Mouse (Mus musculus) kidney, embryonic 15.5 days (tissue): ENCODE data around the gene Fes. TPM values are rescaled to one million over a fixed set of nuclear protein-coding genes. Genes with fewer than 3 reads are reported as not detected.

ENCODE experiments used
- ATAC-seq: fragments of 200-750 bp; cut with Nextera tagmentation; replicated peaks from 2 replicates; pipeline ENCODE4 v1.8.0; 2017; ENCODE audit warnings: moderate TSS enrichment; ENCODE audit not compliant: low FRiP score
- H3K27ac ChIP-seq: fragments of 300-500 bp; sonication (generic); 2 replicates; pipeline ENCODE4 v1.5.1; 2015; ENCODE audit warnings: mild to moderate bottlenecking, inconsistent platforms
- H3K27me3 ChIP-seq: fragments of 300-500 bp; sonication (generic); 2 replicates; pipeline ENCODE4 v1.6.1; 2015; ENCODE audit warnings: inconsistent platforms
- H3K36me3 ChIP-seq: fragments of 300-500 bp; sonication (generic); 2 replicates; pipeline ENCODE4 v1.6.1; 2015; ENCODE audit warnings: inconsistent platforms
- H3K4me1 ChIP-seq: fragments of 300-500 bp; sonication (generic); 2 replicates; pipeline ENCODE4 v1.6.1; 2015; ENCODE audit warnings: inconsistent platforms
- H3K4me2 ChIP-seq: fragments of 300-500 bp; sonication (generic); 2 replicates; pipeline ENCODE4 v1.6.1; 2015; ENCODE audit warnings: moderate library complexity, mild to moderate bottlenecking, inconsistent platforms
- H3K4me3 ChIP-seq: fragments of 300-500 bp; sonication (generic); replicated peaks from 2 replicates; pipeline ENCODE4 v1.5.1; 2015; ENCODE audit warnings: mild to moderate bottlenecking, inconsistent platforms
- H3K9ac ChIP-seq: fragments of 300-500 bp; sonication (generic); 2 replicates; pipeline ENCODE4 v1.6.1; 2015; ENCODE audit warnings: mild to moderate bottlenecking, inconsistent platforms
- H3K9me3 ChIP-seq: fragments of 300-500 bp; sonication (generic); replicated peaks from 2 replicates; pipeline ENCODE4 v1.6.1; 2016; ENCODE audit warnings: inconsistent platforms
- WGBS: fragments of 180-500 bp; shearing (Covaris S2); methylation state at CpG from one replicate; pipeline ENCODE4 v1.1.7; 2015; ENCODE audit warnings: mixed read lengths; 5-methylcytosine and 5-hydroxymethylcytosine counted together
- polyA plus RNA-seq: library from polyadenylated mRNA; unstranded; fragments of >200 nt; fragmentation: Nextera tagmentation; extraction: Ambion mirVana; gene quantifications from 2 replicates; pipeline ENCODE4 v1.2.1, GENCODE M21; 2015

The Fes gene
- polyA plus RNA-seq, 1 experiment from 2014 or later, result 18.5 TPM

- no peaks in the 10 kb centered on the region for H3K27me3 ChIP-seq
- WGBS, result 88% methylated on average over 3 of the region's 3 CpGs
- no peak overlapping the region for H3K4me3 ChIP-seq
- H3K36me3 ChIP-seq, result peaks cover 16% of the 10 kb centered on the region
- H3K27ac ChIP-seq, result no peak overlapping the region
- peaks cover 33% of the 10 kb centered on the region for H3K4me1 ChIP-seq
- no peak for ATAC-seq
- H3K9ac ChIP-seq, result no peak overlapping the region
- no peak overlapping the region for H3K4me2 ChIP-seq
- H3K9me3 ChIP-seq, result no peaks in the 10 kb centered on the region
These were observed 15.6 kb downstream of the Fes start for GRCm38 (mm10) chr7:80372166-80372565.

- H3K36me3 ChIP-seq, result peaks cover 25% of the 10 kb centered on the region
These were observed 16.6 kb downstream of the Fes start, which contains the start of gene Man2a2 for GRCm38 (mm10) chr7:80371041-80371751. Gene Man2a2, minus strand, starts transcription at chr7:80371375.

GRCm38 (mm10) chr7:80370649-80371040, 17.1 kb downstream of the Fes start:
- no peaks in the 10 kb centered on the region for H3K27me3 ChIP-seq
- peaks cover 30% of the 10 kb centered on the region for H3K4me1 ChIP-seq
- H3K4me3 ChIP-seq, result peak overlapping the region; percentile 90
- H3K9me3 ChIP-seq, result no peaks in the 10 kb centered on the region
- peak; percentile 70 for ATAC-seq
- H3K9ac ChIP-seq, result peak overlapping the region; percentile 89
- peak overlapping the region; percentile 92 for H3K27ac ChIP-seq
- peak overlapping the region; percentile 88 for H3K4me2 ChIP-seq
- whole genome bisulfite sequencing, result 0% methylated on average over 30 of the region's 31 CpGs
- peaks cover 31% of the 10 kb centered on the region for H3K36me3 ChIP-seq

More at GRCm38 (mm10) chr7:80371041-80371751, 16.6 kb downstream of the Fes start, which contains the start of gene Man2a2:
- peak within 1 kb of the TSS; percentile 88 for H3K4me2 ChIP-seq
- peaks cover 33% of the 10 kb centered on the region for H3K4me1 ChIP-seq
- no peaks in the 10 kb centered on the region for H3K27me3 ChIP-seq
- peak within 1 kb of the TSS; percentile 92 for H3K27ac ChIP-seq
- ATAC-seq, result peak; percentile 70
- no peaks in the 10 kb centered on the region for H3K9me3 ChIP-seq
- WGBS, result under 1% methylated on average over 81 of the region's 86 CpGs
- peak within 1 kb of the TSS; percentile 90 for H3K4me3 ChIP-seq
- H3K9ac ChIP-seq, result peak within 1 kb of the TSS; percentile 89

- Histone ChIP-seq H3K4me2 (peak overlapping the region; percentile 88), H3K4me3 (peak overlapping the region; percentile 90), H3K9me3 (no peaks in the 10 kb centered on the region), H3K27me3 (no peaks in the 10 kb centered on the region), H3K36me3 (peaks cover 32% of the 10 kb centered on the region), H3K27ac (peak overlapping the region; percentile 92), H3K9ac (peak overlapping the region; percentile 89), H3K4me1 (peaks cover 26% of the 10 kb centered on the region)
- ATAC-seq, result peak; percentile 41; the same call in 1 of the 2 replicates
- 21% methylated on average over 4 of the region's 4 CpGs for WGBS
These were observed 17.7 kb downstream of the Fes start for GRCm38 (mm10) chr7:80369967-80370431.

- no peaks in the 10 kb centered on the region for H3K9me3 ChIP-seq
- peak overlapping the region; percentile 88 for H3K4me2 ChIP-seq
- H3K4me3 ChIP-seq, result no peak overlapping the region; the same call in 1 of the 2 replicates
- H3K4me1 ChIP-seq, result peaks cover 26% of the 10 kb centered on the region
- no peaks in the 10 kb centered on the region for H3K27me3 ChIP-seq
- 68% methylated on average over 5 of the region's 5 CpGs for WGBS
- no peak for ATAC-seq
- H3K27ac ChIP-seq, result no peak overlapping the region; the same call in 1 of the 2 replicates
- no peak overlapping the region for H3K9ac ChIP-seq
- peaks cover 38% of the 10 kb centered on the region for H3K36me3 ChIP-seq
These were observed 18.3 kb downstream of the Fes start for GRCm38 (mm10) chr7:80369461-80369860.

GRCm38 (mm10) chr7:80368635-80369421, 18.9 kb downstream of the Fes start:
- Histone ChIP-seq H3K4me3 (no peak overlapping the region), H3K9ac (no peak overlapping the region), H3K4me2 (peak overlapping the region; percentile 14; the same call in 1 of the 2 replicates), H3K36me3 (peaks cover 44% of the 10 kb centered on the region), H3K9me3 (no peaks in the 10 kb centered on the region), H3K4me1 (peaks cover 26% of the 10 kb centered on the region), H3K27ac (no peak overlapping the region), H3K27me3 (no peaks in the 10 kb centered on the region)
- no peak for ATAC-seq
- WGBS, result 66% methylated on average over 20 of the region's 20 CpGs

GRCm38 (mm10) chr7:80368009-80368408, 19.7 kb downstream of the Fes start:
- Histone ChIP-seq H3K27ac (no peak overlapping the region), H3K36me3 (peaks cover 52% of the 10 kb centered on the region), H3K9ac (no peak overlapping the region), H3K27me3 (no peaks in the 10 kb centered on the region), H3K4me1 (peaks cover 26% of the 10 kb centered on the region), H3K4me3 (no peak overlapping the region), H3K9me3 (no peaks in the 10 kb centered on the region), H3K4me2 (no peak overlapping the region)
- WGBS, result 89% methylated on average over 9 of the region's 9 CpGs
- no peak for ATAC-seq

- Histone ChIP-seq H3K9me3 (no peaks in the 10 kb centered on the region), H3K27ac (no peak overlapping the region), H3K9ac (no peak overlapping the region), H3K27me3 (no peaks in the 10 kb centered on the region), H3K4me2 (no peak overlapping the region), H3K36me3 (peaks cover 60% of the 10 kb centered on the region), H3K4me1 (peaks cover 26% of the 10 kb centered on the region), H3K4me3 (no peak overlapping the region)
- no peak for ATAC-seq
- WGBS, result 94% methylated on average over 7 of the region's 7 CpGs
These were observed 20.5 kb downstream of the Fes start for GRCm38 (mm10) chr7:80367232-80367631.

- Histone ChIP-seq H3K4me1 (peaks cover 22% of the 10 kb centered on the region), H3K27ac (no peak overlapping the region), H3K36me3 (peaks cover 75% of the 10 kb centered on the region), H3K9ac (no peak overlapping the region), H3K4me3 (no peak overlapping the region), H3K27me3 (no peaks in the 10 kb centered on the region), H3K4me2 (no peak overlapping the region), H3K9me3 (no peaks in the 10 kb centered on the region)
- ATAC-seq, result no peak
- 66% methylated on average over 2 of the region's 2 CpGs for WGBS
These were observed 22.0 kb downstream of the Fes start for GRCm38 (mm10) chr7:80365759-80366158.

- H3K4me1 ChIP-seq, result no peaks in the 10 kb centered on the region
- no peak overlapping the region for H3K9ac ChIP-seq
- no peaks in the 10 kb centered on the region for H3K9me3 ChIP-seq
- no peak overlapping the region for H3K4me2 ChIP-seq
- peaks cover 93% of the 10 kb centered on the region for H3K36me3 ChIP-seq
- H3K27ac ChIP-seq, result no peak overlapping the region
- 48% methylated on average over 3 of the region's 3 CpGs for WGBS
- no peak overlapping the region for H3K4me3 ChIP-seq
- ATAC-seq, result no peak
- no peaks in the 10 kb centered on the region for H3K27me3 ChIP-seq
These were observed 27.3 kb downstream of the Fes start for GRCm38 (mm10) chr7:80360435-80360834.

- H3K27ac ChIP-seq, result no peak overlapping the region
- no peaks in the 10 kb centered on the region for H3K9me3 ChIP-seq
- H3K27me3 ChIP-seq, result no peaks in the 10 kb centered on the region
- no peak for ATAC-seq
- H3K4me1 ChIP-seq, result no peaks in the 10 kb centered on the region
- no peak overlapping the region for H3K9ac ChIP-seq
- H3K4me2 ChIP-seq, result no peak overlapping the region
- 83% methylated on average over 4 of the region's 4 CpGs for WGBS
- no peak overlapping the region for H3K4me3 ChIP-seq
- H3K36me3 ChIP-seq, result peaks cover 89% of the 10 kb centered on the region
These were observed 29.7 kb downstream of the Fes start for GRCm38 (mm10) chr7:80358039-80358438.

GRCm38 (mm10) chr7:80357156-80357555, 30.6 kb downstream of the Fes start:
- WGBS, result 62% methylated on average over 8 of the region's 8 CpGs
- H3K9me3 ChIP-seq, result no peaks in the 10 kb centered on the region
- H3K4me1 ChIP-seq, result no peaks in the 10 kb centered on the region
- no peaks in the 10 kb centered on the region for H3K27me3 ChIP-seq
- H3K36me3 ChIP-seq, result peaks cover 89% of the 10 kb centered on the region
- ATAC-seq, result no peak
- H3K4me3 ChIP-seq, result no peak overlapping the region
- no peak overlapping the region for H3K9ac ChIP-seq
- H3K27ac ChIP-seq, result 0 out of 2 replicates have a peak overlapping the region, but pooled peaks have one; percentile 23
- no peak overlapping the region for H3K4me2 ChIP-seq
